Mouse (Mus musculus): ENCODE results near the gene Fuca1.

GRCm38 (mm10) chr4:135896157-135896556 is 24.4 kb upstream of the Fuca1 start:
- no peak for TF ChIP-seq POLR2AphosphoS2 (IDR thresholded peaks at IDR 0.05; ENCODE audit: insufficient read length, low read depth)
- no peak for TF ChIP-seq MAX (IDR thresholded peaks at IDR 0.05; ENCODE audit: low read depth)
- TF ChIP-seq POLR2A (IDR thresholded peaks at IDR 0.05; ENCODE audit: insufficient read length, low read depth) = no peak
- TF ChIP-seq CEBPB (IDR thresholded peaks at IDR 0.05; ENCODE audit: insufficient read depth, poor library complexity, severe bottlenecking) = no peak
- no peak for TF ChIP-seq MYOD1 (IDR thresholded peaks at IDR 0.05; ENCODE audit: control insufficient read depth in 1 of 3, insufficient read length in 2 of 3, low read depth in 2 of 3)
- no peak for TF ChIP-seq MYOG (IDR thresholded peaks at IDR 0.05; ENCODE audit: control insufficient read depth in 1 of 3, insufficient read depth in 1 of 3, insufficient read length in 2 of 3, low read depth in 2 of 3)
- TF ChIP-seq USF1 (IDR thresholded peaks at IDR 0.05; ENCODE audit: low read depth) = no peak
- TF ChIP-seq SRF (IDR thresholded peaks at IDR 0.05; ENCODE audit: control insufficient read depth, insufficient read length, low read depth) = no peak
- no peak for TF ChIP-seq TCF3 (IDR thresholded peaks at IDR 0.05; ENCODE audit: insufficient read length, low read depth)
- no peak for TF ChIP-seq REST (IDR thresholded peaks at IDR 0.05; ENCODE audit: insufficient read depth, insufficient read length)
- no peak for TF ChIP-seq E2F4 (IDR thresholded peaks at IDR 0.05; ENCODE audit: insufficient read depth)

Measured in myocyte (in vitro differentiated cells).